7 mouse cellular contexts compared by ENCODE assay signal in the genomic region with DNA sequence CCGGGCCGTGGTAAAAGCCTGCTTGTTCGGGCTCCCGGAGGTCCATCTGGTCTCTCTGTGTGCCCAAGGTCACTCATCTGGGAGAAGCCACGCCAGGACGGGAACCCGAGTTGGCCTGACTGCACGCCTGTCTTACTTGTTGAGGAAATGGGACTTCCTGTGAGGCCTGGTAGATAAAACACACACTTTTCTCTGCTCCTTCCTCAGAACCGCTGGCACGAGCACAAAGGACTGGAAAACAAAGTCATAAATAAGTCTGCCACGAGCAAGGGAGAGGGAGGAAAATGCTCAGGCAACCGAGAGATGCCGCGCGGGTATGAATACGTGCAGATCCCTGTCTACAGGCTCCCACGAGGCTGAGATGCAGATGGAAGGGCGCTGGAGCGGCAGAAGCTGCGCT.
A peak's percentile ranks its signal among the peaks of the same experiment; 100 is the strongest.
DNase-seq lines count a peak whose midpoint lies in the region; ATAC-seq and TF ChIP-seq lines count a peak whose summit lies in the region.

No protein-coding gene starts in this region.

- H3K4me3 ChIP-seq in limb, embryonic 12.5 days (replicated peaks) = no peak overlapping the region
- no peak overlapping the region for H3K4me3 ChIP-seq in midbrain, postnatal 0 days (ENCODE audit: low read depth, low read length)
- H3K4me3 ChIP-seq in left cerebral cortex, adult 2 months = no peak overlapping the region

- H3K27ac ChIP-seq in limb, embryonic 12.5 days = peak overlapping the region; percentile 25; the same call in 1 of the 2 replicates
- no peak overlapping the region for H3K27ac ChIP-seq in midbrain, postnatal 0 days (ENCODE audit: low read depth, low read length)
- H3K27ac ChIP-seq in left cerebral cortex, adult 2 months = no peak overlapping the region

- DNase-seq in WW6 (ENCODE audit: low read depth, low spot score) = peak; percentile 31
- DNase-seq in adrenal gland, postnatal 36 days = peak; percentile 76 to 79
- peak; percentile 19 for DNase-seq in heart, postnatal 25 days (ENCODE audit: low spot score)
- DNase-seq in midbrain, postnatal 0 days (ENCODE audit: low spot score) = peak; percentile 36
- no peak for DNase-seq in left cerebral cortex, adult 2 months (ENCODE audit: extremely low spot score in 1 of 2, low spot score in 2 of 2)
- no peak for DNase-seq in layer of hippocampus, adult 18-20 months (ENCODE audit: low spot score in 2 of 2)

- H3K36me3 ChIP-seq in limb, embryonic 12.5 days = no peaks in the 10 kb centered on the region
- no peaks in the 10 kb centered on the region for H3K36me3 ChIP-seq in midbrain, postnatal 0 days (ENCODE audit: insufficient read depth, low read length)

- H3K4me2 ChIP-seq in limb, embryonic 12.5 days = no peak overlapping the region
- H3K4me2 ChIP-seq in midbrain, postnatal 0 days (ENCODE audit: low read depth, low read length, poor library complexity, severe bottlenecking) = no peak overlapping the region

- peaks cover 6% of the 10 kb centered on the region; the same call in 1 of the 2 replicates for H3K27me3 ChIP-seq in limb, embryonic 12.5 days
- H3K27me3 ChIP-seq in midbrain, postnatal 0 days (ENCODE audit: insufficient read depth, low read length) = no peaks in the 10 kb centered on the region

- TF ChIP-seq CTCF in midbrain, postnatal 0 days (IDR thresholded peaks at IDR 0.05) = no peak
- TF ChIP-seq CTCF in left cerebral cortex, adult 2 months (IDR thresholded peaks at IDR 0.05) = no peak

- intact Hi-C loops in heart, postnatal 25 days (cut with DNase I) = loop anchor here (5.0 kb wide), 1 partner anchor 57 kb away; no protein-coding TSS in a partner anchor
- intact Hi-C loops in left cerebral cortex, adult 2 months (cut with DNase I) = no loop called here

- peaks cover 32% of the 10 kb centered on the region for H3K4me1 ChIP-seq in limb, embryonic 12.5 days (replicated peaks)
- H3K4me1 ChIP-seq in midbrain, postnatal 0 days (ENCODE audit: insufficient read depth, low read length) = no peaks in the 10 kb centered on the region; the same call in 1 of the 2 replicates

- no peak for ATAC-seq in limb, embryonic 12.5 days (ENCODE audit: insufficient number of reproducible peaks, insufficient read depth, low FRiP score, low TSS enrichment, low read depth)
- no peak for ATAC-seq in midbrain, postnatal 0 days (ENCODE audit: low FRiP score)

- 47% methylated on average over 20 of the region's 20 CpGs for WGBS in limb, embryonic 12.5 days
- WGBS in midbrain, postnatal 0 days = 52% methylated on average over 20 of the region's 20 CpGs

- no peak overlapping the region for H3K9ac ChIP-seq in limb, embryonic 12.5 days (replicated peaks)
- H3K9ac ChIP-seq in midbrain, postnatal 0 days (replicated peaks; ENCODE audit: low read length, poor library complexity, severe bottlenecking) = no peak overlapping the region

- no peaks in the 10 kb centered on the region for H3K9me3 ChIP-seq in limb, embryonic 12.5 days
- no peaks in the 10 kb centered on the region for H3K9me3 ChIP-seq in midbrain, postnatal 0 days (ENCODE audit: low read length)

Comparison
In these comparisons a context has a peak if more than half of its experiments do, and no peak if none do; other contexts are left out.
1. DNase-seq: peak in WW6 (single experiment), adrenal gland, postnatal 36 days (2 of 2), heart, postnatal 25 days (single experiment) and midbrain, postnatal 0 days (single experiment); none in left cerebral cortex, adult 2 months (0 of 2) and layer of hippocampus, adult 18-20 months (0 of 2).